Mouse (Mus musculus): ENCODE data around the gene Ubash3a. TPM values are rescaled to one million over a fixed set of nuclear protein-coding genes. Genes with fewer than 3 reads are reported as not detected.

The Ubash3a gene
- polyA plus RNA-seq, 2 experiments, result 8.4 to 11.8 TPM

DNA sequence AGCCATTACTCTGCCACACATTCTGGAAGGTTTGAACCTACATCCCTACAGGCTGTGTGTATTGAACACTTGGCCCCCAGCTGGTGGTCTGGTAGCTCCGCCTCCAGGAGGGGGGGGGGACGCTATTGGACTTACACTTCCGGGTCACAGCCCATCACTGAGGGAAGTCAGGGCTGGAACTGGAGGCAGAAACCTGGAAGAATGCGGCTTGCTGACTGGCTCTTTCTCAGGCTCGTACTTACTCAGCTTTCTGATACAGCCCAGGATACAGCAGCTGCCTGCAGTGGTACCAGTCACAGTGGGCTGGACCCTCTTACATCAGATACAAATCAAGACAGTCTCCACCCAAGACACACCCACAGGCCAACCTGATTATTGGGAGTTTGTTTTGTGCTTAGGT lies 39.5 kb downstream of the Ubash3a start:
- no peak for ATAC-seq (ENCODE audit: insufficient read depth)
- H3K4me2 ChIP-seq (ENCODE audit: low read depth), result no peak overlapping the region
- no peaks in the 10 kb centered on the region for H3K27me3 ChIP-seq (ENCODE audit: control insufficient read depth, insufficient read depth, low read length)
- no peaks in the 10 kb centered on the region for H3K36me3 ChIP-seq (replicated peaks; ENCODE audit: control insufficient read depth, insufficient read depth, low read depth)
- TF ChIP-seq EP300 (IDR thresholded peaks at IDR 0.05; ENCODE audit: low read depth) (no peak), CTCF (IDR thresholded peaks at IDR 0.05; ENCODE audit: low read depth) (no peak)
- H3K9me3 ChIP-seq (ENCODE audit: control insufficient read depth, low read length), result no peaks in the 10 kb centered on the region
- WGBS (ENCODE audit: insufficient replicate concordance), result 44% methylated on average over 5 of the region's 5 CpGs
- no peak for DNase-seq (ENCODE audit: low read depth in 3 of 3, low spot score in 3 of 3)
- peaks cover 0 to 4% of the 10 kb centered on the region in 2 experiments; a peak in 1 of 4 replicates for H3K4me1 ChIP-seq (replicated peaks; ENCODE audit: control insufficient read depth in 2 of 2, insufficient read depth in 2 of 2, low read length in 1 of 2)
- no peak overlapping the region for H3K9ac ChIP-seq (replicated peaks)
- no peak overlapping the region for H3K27ac ChIP-seq
- H3K4me3 ChIP-seq (ENCODE audit: insufficient read depth in 1 of 2, low read depth in 2 of 2, low read length in 2 of 2), result no peak overlapping the region

DNA sequence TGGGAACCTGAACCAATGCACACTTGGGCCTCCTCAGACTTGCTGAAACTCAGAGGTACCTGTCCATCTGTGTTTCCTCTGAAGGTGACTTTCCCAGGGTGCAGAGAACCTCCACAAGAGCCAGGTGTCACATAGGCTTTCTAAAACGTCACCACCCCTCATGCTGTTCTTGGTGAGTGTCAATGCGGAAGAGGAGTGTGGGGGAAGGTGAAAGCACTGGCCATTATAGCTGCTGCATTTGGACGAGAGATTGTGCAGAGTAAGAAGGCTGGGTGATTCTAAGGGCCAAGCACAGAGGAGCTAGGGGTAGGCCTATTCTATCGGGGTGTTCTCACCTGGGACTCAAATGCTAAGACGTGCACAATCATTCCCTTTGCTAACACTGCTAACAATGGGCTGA lies 46.3 kb downstream of the Ubash3a start:
- TF ChIP-seq CTCF (IDR thresholded peaks at IDR 0.05; ENCODE audit: low read depth) (no peak), EP300 (IDR thresholded peaks at IDR 0.05; ENCODE audit: low read depth) (no peak)
- H3K36me3 ChIP-seq (replicated peaks; ENCODE audit: control insufficient read depth, insufficient read depth, low read depth), result no peaks in the 10 kb centered on the region
- no peak overlapping the region for H3K9ac ChIP-seq (replicated peaks)
- H3K4me1 ChIP-seq (replicated peaks; ENCODE audit: control insufficient read depth in 2 of 2, insufficient read depth in 2 of 2, low read length in 1 of 2), result no peaks in the 10 kb centered on the region
- H3K4me3 ChIP-seq (ENCODE audit: insufficient read depth in 1 of 2, low read depth in 2 of 2, low read length in 2 of 2), result no peak overlapping the region
- H3K27ac ChIP-seq, result no peak overlapping the region
- no peaks in the 10 kb centered on the region for H3K9me3 ChIP-seq (ENCODE audit: control insufficient read depth, low read length)
- no peak overlapping the region for H3K4me2 ChIP-seq (ENCODE audit: low read depth)
- ATAC-seq (ENCODE audit: insufficient read depth), result no peak
- WGBS (ENCODE audit: insufficient replicate concordance), result 52% methylated on average over 5 of the region's 5 CpGs
- no peak for DNase-seq (ENCODE audit: low read depth in 3 of 3, low spot score in 3 of 3)
- H3K27me3 ChIP-seq (ENCODE audit: control insufficient read depth, insufficient read depth, low read length), result no peaks in the 10 kb centered on the region

DNA sequence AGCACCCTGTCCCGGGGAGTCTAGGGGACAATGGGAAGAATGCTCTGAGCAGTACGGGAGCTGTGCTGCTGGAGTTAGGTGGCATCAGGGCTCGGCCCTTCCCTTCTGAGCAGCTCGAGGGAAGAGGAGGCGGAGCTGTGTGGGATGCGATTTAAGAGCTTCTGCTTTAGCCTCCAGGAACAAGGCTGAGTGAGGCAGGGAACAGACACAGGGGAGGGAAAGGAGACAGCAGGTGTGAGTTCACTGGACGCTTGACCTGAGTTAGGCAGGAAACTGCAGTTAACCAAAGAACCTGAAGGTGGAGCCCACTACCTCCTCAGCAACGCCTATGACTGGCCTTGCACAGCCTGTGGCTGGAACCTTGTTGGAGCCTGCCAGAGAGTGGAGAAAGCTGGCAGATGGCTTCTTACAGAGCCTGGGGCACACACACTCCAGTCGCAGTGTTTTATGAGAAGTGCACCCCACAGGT lies 46.8 kb downstream of the Ubash3a start:
- no peaks in the 10 kb centered on the region for H3K9me3 ChIP-seq (ENCODE audit: control insufficient read depth, low read length)
- H3K4me2 ChIP-seq (ENCODE audit: low read depth), result no peak overlapping the region
- peak; percentile 82 for TF ChIP-seq CTCF (IDR thresholded peaks at IDR 0.05; ENCODE audit: low read depth)
- no peak for TF ChIP-seq EP300 (IDR thresholded peaks at IDR 0.05; ENCODE audit: low read depth)
- no peak overlapping the region for H3K9ac ChIP-seq (replicated peaks)
- no peaks in the 10 kb centered on the region for H3K4me1 ChIP-seq (replicated peaks; ENCODE audit: control insufficient read depth in 2 of 2, insufficient read depth in 2 of 2, low read length in 1 of 2)
- H3K27me3 ChIP-seq (ENCODE audit: control insufficient read depth, insufficient read depth, low read length), result no peaks in the 10 kb centered on the region
- no peaks in the 10 kb centered on the region for H3K36me3 ChIP-seq (replicated peaks; ENCODE audit: control insufficient read depth, insufficient read depth, low read depth)
- DNase-seq (ENCODE audit: low read depth in 3 of 3, low spot score in 3 of 3) (no peak), ATAC-seq (ENCODE audit: insufficient read depth) (no peak)
- no peak overlapping the region for H3K4me3 ChIP-seq (ENCODE audit: insufficient read depth in 1 of 2, low read depth in 2 of 2, low read length in 2 of 2)
- no peak overlapping the region for H3K27ac ChIP-seq
- WGBS (ENCODE audit: insufficient replicate concordance), result 13% methylated on average over 9 of the region's 9 CpGs

DNA sequence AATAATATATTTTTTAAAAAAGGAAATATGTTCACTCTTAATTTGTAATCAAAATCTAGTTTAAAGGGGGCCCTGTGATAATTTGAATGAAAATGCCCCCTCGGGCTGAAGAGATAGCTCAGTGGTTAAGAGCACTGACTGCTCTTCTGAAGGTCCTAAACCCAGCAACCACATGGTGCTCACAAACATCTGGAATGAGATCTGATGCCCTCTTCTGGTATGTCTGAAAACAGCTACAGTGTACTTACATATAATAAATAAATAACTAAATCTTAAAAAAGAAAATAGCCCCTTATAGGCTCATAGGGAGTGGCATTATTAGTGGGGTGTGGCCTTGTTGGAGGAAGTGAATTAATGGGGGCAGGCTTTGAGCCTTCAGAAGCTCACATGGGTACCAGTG lies 49.5 kb downstream of the Ubash3a start:
- no peak for ATAC-seq (ENCODE audit: insufficient read depth)
- Histone ChIP-seq H3K4me3 (ENCODE audit: insufficient read depth in 1 of 2, low read depth in 2 of 2, low read length in 2 of 2) (no peak overlapping the region), H3K9ac (replicated peaks) (no peak overlapping the region), H3K9me3 (ENCODE audit: control insufficient read depth, low read length) (no peaks in the 10 kb centered on the region), H3K36me3 (replicated peaks; ENCODE audit: control insufficient read depth, insufficient read depth, low read depth) (no peaks in the 10 kb centered on the region), H3K27me3 (ENCODE audit: control insufficient read depth, insufficient read depth, low read length) (no peaks in the 10 kb centered on the region), H3K4me2 (ENCODE audit: low read depth) (no peak overlapping the region), H3K27ac (no peak overlapping the region), H3K4me1 (replicated peaks; ENCODE audit: control insufficient read depth in 2 of 2, insufficient read depth in 2 of 2, low read length in 1 of 2) (peaks cover 0 to 3% of the 10 kb centered on the region in 2 experiments; a peak in 1 of 4 replicates)
- TF ChIP-seq CTCF (IDR thresholded peaks at IDR 0.05; ENCODE audit: low read depth) (no peak; the same call in 1 of the 2 replicates), EP300 (IDR thresholded peaks at IDR 0.05; ENCODE audit: low read depth) (no peak)
- no peak for DNase-seq (ENCODE audit: low read depth in 3 of 3, low spot score in 3 of 3)
- 41% methylated on average over 1 of the region's 1 CpGs for WGBS (ENCODE audit: insufficient replicate concordance)

DNA sequence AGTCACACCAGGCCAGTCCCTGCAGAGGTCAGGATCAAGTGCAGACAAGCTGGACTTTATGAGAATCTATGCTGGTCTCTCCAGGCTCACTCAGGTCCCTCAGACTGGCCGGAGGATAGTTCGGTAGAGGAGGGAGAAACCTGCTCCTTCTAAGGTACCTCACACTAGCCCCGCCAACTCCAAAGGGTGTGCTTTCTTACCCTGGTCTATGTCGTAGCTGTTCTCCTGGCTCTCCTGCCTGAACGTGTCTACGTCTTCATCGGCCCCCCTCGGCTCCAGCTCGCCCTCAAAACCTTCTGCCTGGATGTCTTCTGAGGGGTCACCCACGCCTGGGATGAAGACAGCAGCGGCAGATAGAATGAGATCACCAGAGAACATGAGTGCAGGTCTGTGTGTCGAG lies 50.2 kb downstream of the Ubash3a start:
- no peaks in the 10 kb centered on the region for H3K27me3 ChIP-seq (ENCODE audit: control insufficient read depth, insufficient read depth, low read length)
- no peak overlapping the region for H3K27ac ChIP-seq
- no peak overlapping the region for H3K9ac ChIP-seq (replicated peaks)
- H3K4me1 ChIP-seq (replicated peaks; ENCODE audit: control insufficient read depth in 2 of 2, insufficient read depth in 2 of 2, low read length in 1 of 2), result peaks cover 0 to 3% of the 10 kb centered on the region in 2 experiments; a peak in 1 of 4 replicates
- H3K36me3 ChIP-seq (replicated peaks; ENCODE audit: control insufficient read depth, insufficient read depth, low read depth), result no peaks in the 10 kb centered on the region
- no peak overlapping the region for H3K4me3 ChIP-seq (ENCODE audit: insufficient read depth in 1 of 2, low read depth in 2 of 2, low read length in 2 of 2)
- no peaks in the 10 kb centered on the region for H3K9me3 ChIP-seq (ENCODE audit: control insufficient read depth, low read length)
- no peak for TF ChIP-seq CTCF (IDR thresholded peaks at IDR 0.05; ENCODE audit: low read depth)
- TF ChIP-seq EP300 (IDR thresholded peaks at IDR 0.05; ENCODE audit: low read depth), result no peak
- no peak for DNase-seq (ENCODE audit: low read depth in 3 of 3, low spot score in 3 of 3)
- H3K4me2 ChIP-seq (ENCODE audit: low read depth), result no peak overlapping the region
- ATAC-seq (ENCODE audit: insufficient read depth), result no peak
- WGBS (ENCODE audit: insufficient replicate concordance), result 75% methylated on average over 12 of the region's 12 CpGs

All from liver, embryonic 14.5 days (tissue).